Mouse (Mus musculus): Measurements from ENCODE around the gene Lyl1.

The Lyl1 gene

DNA sequence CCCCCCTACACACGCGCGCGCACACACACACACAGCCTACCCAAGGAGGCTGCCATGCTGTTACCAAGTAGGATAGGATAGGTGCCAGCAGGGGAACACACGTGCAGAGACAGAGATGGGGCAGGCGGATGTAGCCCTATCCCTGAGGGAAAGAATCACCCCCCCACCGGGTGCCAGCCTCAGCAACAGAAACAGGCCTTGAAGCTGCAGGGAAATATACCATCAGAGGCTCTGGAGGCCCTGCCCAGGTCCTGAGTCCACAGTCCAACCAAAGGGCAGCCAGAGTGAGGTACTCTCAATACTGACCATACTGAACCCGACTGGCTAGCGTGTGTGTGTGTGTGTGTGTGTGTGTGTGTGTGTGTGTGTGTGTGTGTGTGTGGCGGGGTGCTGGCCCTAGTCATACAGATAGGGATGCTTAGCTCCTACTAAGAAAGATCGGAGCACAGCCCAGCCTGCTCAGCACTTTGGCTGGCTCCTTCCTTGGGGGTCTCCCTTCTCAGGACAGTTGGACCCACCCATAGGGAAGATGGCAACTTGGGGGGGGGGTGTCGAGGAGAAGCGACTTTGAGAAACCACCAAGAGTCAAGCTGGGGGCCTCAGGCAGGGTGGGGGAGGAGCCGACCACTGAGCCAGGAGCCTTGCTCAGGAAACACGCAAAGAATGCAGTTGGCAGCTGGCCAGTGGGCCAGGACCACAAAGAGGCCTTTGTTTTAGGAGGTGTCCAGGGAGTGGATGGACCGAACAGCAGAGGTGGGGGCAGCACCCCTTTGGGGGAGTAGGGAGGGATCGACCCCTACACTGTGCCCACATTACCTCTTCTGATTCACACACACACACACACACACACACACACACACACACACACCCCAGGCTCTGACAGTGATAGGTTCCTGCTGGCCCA lies 42.5 kb downstream of the Lyl1 start:
- peak; percentile 63 to 74 for DNase-seq

GRCm38 (mm10) chr8:84745032-84745925 lies 44.0 kb downstream of the Lyl1 start:
- no peak for DNase-seq

DNA sequence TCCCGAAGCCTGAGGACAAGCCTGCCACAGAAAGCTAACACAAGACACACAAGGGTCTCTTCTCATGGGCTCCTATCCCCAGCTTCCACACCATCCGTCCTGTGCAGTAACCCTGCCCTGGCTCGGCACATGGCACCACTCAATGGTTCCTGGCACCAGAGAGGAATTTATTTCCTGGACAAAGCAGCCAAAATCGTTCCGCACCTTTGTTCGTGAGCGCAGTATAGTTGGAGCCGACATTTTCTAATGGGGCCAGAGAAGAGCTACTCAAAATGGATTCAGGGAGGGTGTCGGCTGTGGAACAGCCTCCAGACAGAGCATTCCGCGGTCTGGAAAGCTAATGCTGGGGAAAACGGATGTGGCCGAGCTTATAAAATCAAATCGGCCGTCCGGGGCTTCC lies 48.3 kb downstream of the Lyl1 start:
- peak in 1 of 2 experiments; percentile 61 for DNase-seq

- no peak for DNase-seq
Observed at GRCm38 (mm10) chr8:84752734-84753582, 51.7 kb downstream of the Lyl1 start.
